12 mouse cellular contexts compared by ENCODE assay signal in genomic region chr8:94994510-94994909, GRCm38 (mm10). TPM values are rescaled to one million over a fixed set of nuclear protein-coding genes. Genes with fewer than 3 reads are reported as not detected.
DNase-seq lines count a peak whose midpoint lies in the region; ATAC-seq lines count a peak whose summit lies in the region.
"Had no signal": no experiment of that assay in that cellular context is flagged by ENCODE, and none has a peak within 500 bp of the region (broad histone marks: within the 10 kb centered on the region; RNA-seq: fewer than 3 reads in every experiment).

No protein-coding gene starts in this region.

- no peaks in the 10 kb centered on the region for H3K9me3 ChIP-seq in lung, embryonic 15.5 days
- H3K9me3 ChIP-seq in forebrain, embryonic 13.5 days (replicated peaks), result no peaks in the 10 kb centered on the region
- no peaks in the 10 kb centered on the region for H3K9me3 ChIP-seq in limb, embryonic 10.5 days (replicated peaks)
- no peaks in the 10 kb centered on the region for H3K9me3 ChIP-seq in neural tube, embryonic 13.5 days

- no peak overlapping the region for H3K9ac ChIP-seq in lung, embryonic 15.5 days
- peak overlapping the region; percentile 98 for H3K9ac ChIP-seq in forebrain, embryonic 13.5 days
- peak overlapping the region; percentile 97 for H3K9ac ChIP-seq in neural tube, embryonic 13.5 days

- 41% methylated on average over 1 of the region's 1 CpGs for WGBS in lung, embryonic 15.5 days
- 0% methylated on average over 1 of the region's 1 CpGs for WGBS in forebrain, embryonic 13.5 days
- 29% methylated on average over 1 of the region's 1 CpGs for WGBS in limb, embryonic 10.5 days
- WGBS in neural tube, embryonic 13.5 days, result 4% methylated on average over 1 of the region's 1 CpGs

- H3K27me3 ChIP-seq in lung, embryonic 15.5 days, result no peaks in the 10 kb centered on the region
- no peaks in the 10 kb centered on the region for H3K27me3 ChIP-seq in forebrain, embryonic 13.5 days
- peaks cover 15% of the 10 kb centered on the region; the same call in 1 of the 2 replicates for H3K27me3 ChIP-seq in limb, embryonic 10.5 days (ENCODE audit: low read depth, poor library complexity, severe bottlenecking)
- no peaks in the 10 kb centered on the region for H3K27me3 ChIP-seq in neural tube, embryonic 13.5 days

- DNase-seq in lung, postnatal 25 days (ENCODE audit: low spot score), result no peak
- no peak for DNase-seq in limb, embryonic 10.5 days (ENCODE audit: low spot score)
- DNase-seq in spleen, postnatal 10 days (ENCODE audit: low spot score in 2 of 2), result no peak
- no peak for DNase-seq in embryo, embryonic 10 days (ENCODE audit: low spot score)
- DNase-seq: kidney, adult 8-10 months; lung, adult 2 months had no signal

- ATAC-seq in lung, embryonic 15.5 days (ENCODE audit: borderline replicate concordance, extremely low read depth, low FRiP score, low TSS enrichment), result no peak
- ATAC-seq in forebrain, embryonic 13.5 days, result peak; percentile 20
- ATAC-seq in neural tube, embryonic 13.5 days (ENCODE audit: low read depth), result peak; percentile 14; the same call in 1 of the 2 replicates
- ATAC-seq in megakaryocyte progenitor cell, adult 5-6 weeks (replicated peaks; ENCODE audit: poor library complexity), result no peak

- H3K4me2 ChIP-seq in lung, embryonic 15.5 days, result no peak overlapping the region
- peak overlapping the region; percentile 95 for H3K4me2 ChIP-seq in forebrain, embryonic 13.5 days
- peak overlapping the region; percentile 79 for H3K4me2 ChIP-seq in neural tube, embryonic 13.5 days
- H3K4me2 ChIP-seq: heart, embryonic 11.5 days had no signal

- H3K36me3 ChIP-seq in lung, embryonic 15.5 days, result no peaks in the 10 kb centered on the region
- no peaks in the 10 kb centered on the region for H3K36me3 ChIP-seq in forebrain, embryonic 13.5 days (ENCODE audit: poor library complexity, severe bottlenecking)
- no peaks in the 10 kb centered on the region for H3K36me3 ChIP-seq in limb, embryonic 10.5 days
- H3K36me3 ChIP-seq in neural tube, embryonic 13.5 days, result no peaks in the 10 kb centered on the region

- H3K27ac ChIP-seq in lung, embryonic 15.5 days, result peak overlapping the region; percentile 15; the same call in 1 of the 2 replicates
- peak overlapping the region; percentile 98 for H3K27ac ChIP-seq in forebrain, embryonic 13.5 days
- H3K27ac ChIP-seq in limb, embryonic 10.5 days, result peak overlapping the region; percentile 81
- H3K27ac ChIP-seq in neural tube, embryonic 13.5 days (replicated peaks), result peak overlapping the region; percentile 98

- no peak overlapping the region for H3K4me3 ChIP-seq in lung, embryonic 15.5 days
- peak overlapping the region; percentile 78 for H3K4me3 ChIP-seq in forebrain, embryonic 13.5 days
- peak overlapping the region; percentile 24; the same call in 1 of the 2 replicates for H3K4me3 ChIP-seq in limb, embryonic 10.5 days
- H3K4me3 ChIP-seq in neural tube, embryonic 13.5 days, result peak overlapping the region; percentile 62
- H3K4me3 ChIP-seq: myocyte had no signal

- H3K4me1 ChIP-seq in lung, embryonic 15.5 days, result peaks cover 64% of the 10 kb centered on the region
- peaks cover 71% of the 10 kb centered on the region for H3K4me1 ChIP-seq in forebrain, embryonic 13.5 days
- H3K4me1 ChIP-seq in limb, embryonic 10.5 days, result peaks cover 64% of the 10 kb centered on the region
- peaks cover 94% of the 10 kb centered on the region for H3K4me1 ChIP-seq in neural tube, embryonic 13.5 days (replicated peaks)

RNA-seq across cellular contexts. Expression of gene Adgrg1, which starts 20.0 kb away (rescaled TPM):
- polyA plus RNA-seq in lung, embryonic 15.5 days (2015; fragmentation: Nextera tagmentation; extraction: Ambion mirVana), result 35.4 and 35.6 TPM in 2 replicates
- 156 and 178 TPM in 2 replicates for polyA plus RNA-seq in forebrain, embryonic 13.5 days (2015; fragmentation: Nextera tagmentation; extraction: Ambion mirVana)
- polyA plus RNA-seq in limb, embryonic 10.5 days (2016; fragmentation: Nextera tagmentation; extraction: Ambion mirVana), result 7.0 and 11.6 TPM in 2 replicates
- polyA plus RNA-seq in neural tube, embryonic 13.5 days (2015; fragmentation: Nextera tagmentation; extraction: Ambion mirVana), result 160 and 168 TPM in 2 replicates
- 88.4 and 140 TPM in 2 replicates for total RNA-seq in megakaryocyte progenitor cell, adult 5-6 weeks (2015)
- 48.8 and 85.6 TPM in 2 replicates for total RNA-seq in megakaryocyte progenitor cell, adult 5-6 weeks (2017)

RNA-seq across cellular contexts. Expression of gene Adgrg3, which starts 23.0 kb away (rescaled TPM):
- polyA plus RNA-seq in lung, embryonic 15.5 days (2015; fragmentation: Nextera tagmentation; extraction: Ambion mirVana), result 4.3 and 5.2 TPM in 2 replicates
- 0.79 and 1.0 TPM in 2 replicates for polyA plus RNA-seq in forebrain, embryonic 13.5 days (2015; fragmentation: Nextera tagmentation; extraction: Ambion mirVana)
- 3.4 and 4.2 TPM in 2 replicates for polyA plus RNA-seq in limb, embryonic 10.5 days (2016; fragmentation: Nextera tagmentation; extraction: Ambion mirVana)
- polyA plus RNA-seq in neural tube, embryonic 13.5 days (2015; fragmentation: Nextera tagmentation; extraction: Ambion mirVana), result 1.4 and 1.5 TPM in 2 replicates
- 106 and 111 TPM in 2 replicates for total RNA-seq in megakaryocyte progenitor cell, adult 5-6 weeks (2015)
- total RNA-seq in megakaryocyte progenitor cell, adult 5-6 weeks (2017), result 178 and 215 TPM in 2 replicates

Comparison
In these comparisons a context has a peak if more than half of its experiments do, and no peak if none do; other contexts are left out.
1. ATAC-seq: peak in forebrain, embryonic 13.5 days (single experiment) and neural tube, embryonic 13.5 days (single experiment); none in lung, embryonic 15.5 days (single experiment) and megakaryocyte progenitor cell, adult 5-6 weeks (single experiment).
2. H3K27ac ChIP-seq: peak in every context shown above with its lines; median percentile 98 in forebrain, embryonic 13.5 days; 98 in neural tube, embryonic 13.5 days; 81 in limb, embryonic 10.5 days; 15 in lung, embryonic 15.5 days.